Mouse (Mus musculus) cerebellum, adult 9-11 months (tissue): ENCODE data around the gene Gpc6.

ENCODE experiments used
- DNase-seq: peaks from one replicate; pipeline ENCODE4 v3.0.0; 2022

The Gpc6 gene

GRCm38 (mm10) chr14:117648199-117648960 is 723.3 kb downstream of the Gpc6 start:
- no peak for DNase-seq

- no peak for DNase-seq
Measured at GRCm38 (mm10) chr14:117650141-117650540, 725.0 kb downstream of the Gpc6 start.

- no peak for DNase-seq
Measured at GRCm38 (mm10) chr14:117651271-117651670, 726.2 kb downstream of the Gpc6 start.

- no peak for DNase-seq
Measured at GRCm38 (mm10) chr14:117651938-117652337, 726.8 kb downstream of the Gpc6 start.

- no peak for DNase-seq
Measured at GRCm38 (mm10) chr14:117655382-117655781, 730.3 kb downstream of the Gpc6 start.

GRCm38 (mm10) chr14:117659198-117659761 is 734.2 kb downstream of the Gpc6 start:
- no peak for DNase-seq

- DNase-seq = no peak
Measured at GRCm38 (mm10) chr14:117662261-117662660, 737.1 kb downstream of the Gpc6 start.

- DNase-seq = no peak
Measured at GRCm38 (mm10) chr14:117664796-117665195, 739.7 kb downstream of the Gpc6 start.

- DNase-seq = no peak
Measured at GRCm38 (mm10) chr14:117666126-117666525, 741.0 kb downstream of the Gpc6 start.

GRCm38 (mm10) chr14:117673541-117673940 is 748.4 kb downstream of the Gpc6 start:
- DNase-seq = no peak

- DNase-seq = no peak
Measured at GRCm38 (mm10) chr14:117674482-117674881, 749.4 kb downstream of the Gpc6 start.

GRCm38 (mm10) chr14:117679926-117680325 is 754.8 kb downstream of the Gpc6 start:
- DNase-seq = no peak

- no peak for DNase-seq
Measured at GRCm38 (mm10) chr14:117681321-117681921, 756.3 kb downstream of the Gpc6 start.

GRCm38 (mm10) chr14:117683149-117683548 is 758.0 kb downstream of the Gpc6 start:
- DNase-seq = no peak

GRCm38 (mm10) chr14:117689848-117690247 is 764.7 kb downstream of the Gpc6 start:
- DNase-seq = no peak

- no peak for DNase-seq
Measured at GRCm38 (mm10) chr14:117695565-117695964, 770.5 kb downstream of the Gpc6 start.

GRCm38 (mm10) chr14:117700670-117701280 is 775.7 kb downstream of the Gpc6 start:
- DNase-seq = no peak

GRCm38 (mm10) chr14:117708817-117709216 is 783.7 kb downstream of the Gpc6 start:
- DNase-seq = no peak

GRCm38 (mm10) chr14:117710463-117710911 is 785.4 kb downstream of the Gpc6 start:
- peak; percentile 52 for DNase-seq

GRCm38 (mm10) chr14:117712311-117712710 is 787.2 kb downstream of the Gpc6 start:
- DNase-seq = no peak

- DNase-seq = no peak
Measured at GRCm38 (mm10) chr14:117714165-117714564, 789.0 kb downstream of the Gpc6 start.

- no peak for DNase-seq
Measured at GRCm38 (mm10) chr14:117716305-117716704, 791.2 kb downstream of the Gpc6 start.

- DNase-seq = no peak
Measured at GRCm38 (mm10) chr14:117728741-117729140, 803.6 kb downstream of the Gpc6 start.

- DNase-seq = no peak
Measured at GRCm38 (mm10) chr14:117755231-117755630, 830.1 kb downstream of the Gpc6 start.
